Mouse (Mus musculus) adrenal gland, adult (tissue): ENCODE data around the gene Cpt1a.

Source experiments
- DNase-seq, 2 experiments: peaks; one replicate each; pipeline ENCODE4 v3.0.0; 2022 to 2023; ENCODE audit warnings: low spot score in 1 of 2; ENCODE audit not compliant: inconsistent age in 2 of 2

Gene Cpt1a

DNA sequence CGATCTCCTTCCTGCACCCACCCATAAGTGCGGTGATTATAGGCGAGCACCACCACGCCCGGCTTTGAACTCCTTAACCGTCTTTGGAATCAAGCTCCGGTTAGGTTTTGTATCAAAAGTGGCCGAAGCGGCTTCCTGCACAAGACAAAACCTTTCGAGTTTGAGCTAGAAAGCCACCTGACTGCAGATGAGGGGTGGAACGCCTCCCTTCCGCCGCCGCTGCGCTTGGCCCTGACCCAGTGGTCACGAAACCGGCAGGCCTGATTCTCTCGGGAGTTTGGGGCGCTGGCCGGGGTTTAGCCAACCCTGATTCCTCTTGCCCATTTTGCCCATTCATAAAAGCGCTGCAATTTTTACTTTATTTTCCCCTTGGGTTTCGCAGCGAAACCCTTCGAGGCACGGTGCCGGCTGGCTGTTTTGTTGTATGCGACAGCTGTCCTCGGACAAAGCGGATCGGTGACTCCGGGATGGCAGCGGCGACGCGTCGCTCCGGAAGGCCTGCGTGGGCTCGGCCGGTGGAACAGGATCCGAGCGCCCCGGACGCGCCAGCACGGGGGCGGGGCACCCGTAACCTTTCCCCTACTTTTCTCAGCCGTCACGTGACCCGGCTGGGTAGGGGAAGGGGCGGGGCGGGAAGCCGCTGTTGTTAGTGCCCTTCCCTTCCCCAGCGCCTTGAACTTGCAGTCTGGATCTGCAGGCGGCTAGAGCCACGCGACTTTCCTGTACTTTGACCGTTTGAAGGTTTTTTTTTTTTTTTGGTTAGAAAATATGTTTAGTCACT is 3.0 kb downstream of the Cpt1a start:
- DNase-seq: peak; percentile 95 to 98

DNA sequence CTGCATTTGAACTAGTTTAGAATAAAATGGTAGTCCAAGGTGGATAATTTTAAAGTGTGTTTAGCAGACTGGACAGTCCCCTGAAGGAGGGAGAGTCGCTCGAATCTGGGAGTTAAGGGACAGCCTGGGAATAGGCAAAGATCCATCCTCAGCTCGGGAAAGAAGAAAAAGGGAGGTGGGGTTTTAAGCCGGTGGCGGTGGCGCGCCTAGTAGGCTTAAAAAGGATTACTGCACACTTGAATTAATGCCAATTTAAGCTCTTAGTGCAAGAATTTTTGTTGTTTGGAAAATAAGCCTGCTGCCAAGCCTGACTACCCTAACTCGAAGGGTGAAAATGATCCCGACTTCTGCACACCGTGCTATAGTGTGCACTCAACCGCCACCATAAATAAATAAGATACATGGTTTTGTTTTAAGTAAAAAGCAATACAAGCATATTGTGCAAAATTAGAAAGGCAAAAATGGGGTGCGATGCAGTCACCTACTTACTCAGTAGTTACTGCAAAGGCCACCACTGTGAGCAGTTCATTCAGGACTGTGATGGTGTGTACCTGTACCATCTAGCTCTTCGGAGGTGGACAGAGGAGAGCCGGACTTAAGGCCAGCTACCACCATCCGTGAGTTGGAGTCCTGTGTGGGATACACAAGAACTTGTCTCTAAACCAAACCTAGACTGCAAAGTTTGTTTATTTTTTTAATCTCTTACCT is 3.8 kb downstream of the Cpt1a start:
- DNase-seq: peak in 1 of 2 experiments; percentile 42

GRCm38 (mm10) chr19:3326479-3327047 is 4.4 kb downstream of the Cpt1a start:
- peak; percentile 47 to 77 for DNase-seq

GRCm38 (mm10) chr19:3333247-3333646 is 11.1 kb downstream of the Cpt1a start:
- peak; percentile 68 to 93 for DNase-seq

DNA sequence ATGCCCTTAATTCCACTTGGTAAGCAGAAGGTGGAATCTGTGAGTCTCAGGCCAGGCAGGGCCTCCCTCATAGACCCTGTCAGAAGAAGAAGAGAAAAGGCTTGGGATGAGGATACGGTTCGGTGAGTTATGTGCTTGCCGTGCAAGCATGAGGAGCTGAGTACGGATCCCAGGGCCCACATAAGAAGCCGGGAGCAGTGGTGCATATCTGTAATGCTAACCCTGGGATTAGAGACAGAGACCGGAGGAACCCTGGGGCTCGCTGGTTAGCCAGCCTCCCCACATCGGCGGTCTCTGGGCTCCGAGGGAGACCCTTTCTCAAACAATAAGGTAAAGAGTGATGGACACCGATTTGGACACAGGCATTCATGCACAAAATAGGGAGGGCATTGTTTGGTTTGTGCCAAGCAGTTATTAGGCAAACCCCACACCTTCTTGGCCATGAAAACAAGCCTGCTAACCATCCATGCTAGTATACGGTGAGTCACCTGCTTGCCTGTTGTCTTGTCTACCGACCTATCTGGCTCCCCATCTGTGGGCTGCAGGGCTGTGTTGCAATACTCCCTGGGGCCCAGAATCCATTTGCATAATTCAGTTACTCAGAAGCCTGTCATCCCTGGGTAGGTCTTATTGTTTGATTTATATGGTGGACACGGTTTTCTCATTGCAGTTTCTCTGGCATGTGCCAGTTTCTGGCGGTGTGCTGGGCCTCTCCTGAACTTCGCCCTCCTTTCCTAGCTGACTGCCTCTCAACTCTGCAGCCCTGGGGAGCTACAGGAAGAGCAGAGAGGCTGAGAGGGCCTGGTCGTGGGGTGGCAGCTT is 11.8 kb downstream of the Cpt1a start:
- peak; percentile 82 to 91 for DNase-seq

DNA sequence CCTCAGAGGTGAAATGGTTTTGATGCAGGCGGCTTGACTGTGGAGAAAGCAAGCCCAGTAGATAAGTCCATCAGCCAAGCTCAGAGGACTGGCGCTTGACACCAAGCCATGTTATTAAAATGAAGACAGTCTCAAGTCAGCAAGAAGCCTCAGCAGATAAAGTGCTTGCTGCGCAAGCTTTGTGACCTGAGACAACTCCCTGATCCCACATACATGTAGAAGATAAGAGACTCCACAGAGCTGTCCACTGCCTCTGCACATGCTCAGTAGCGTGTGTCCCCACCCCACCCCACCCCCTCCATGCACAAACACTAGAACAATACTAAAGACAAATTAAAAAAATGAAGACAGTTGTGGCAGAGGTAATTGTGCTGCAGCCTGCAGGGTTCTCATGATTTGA is 12.4 kb downstream of the Cpt1a start:
- DNase-seq: no peak

DNA sequence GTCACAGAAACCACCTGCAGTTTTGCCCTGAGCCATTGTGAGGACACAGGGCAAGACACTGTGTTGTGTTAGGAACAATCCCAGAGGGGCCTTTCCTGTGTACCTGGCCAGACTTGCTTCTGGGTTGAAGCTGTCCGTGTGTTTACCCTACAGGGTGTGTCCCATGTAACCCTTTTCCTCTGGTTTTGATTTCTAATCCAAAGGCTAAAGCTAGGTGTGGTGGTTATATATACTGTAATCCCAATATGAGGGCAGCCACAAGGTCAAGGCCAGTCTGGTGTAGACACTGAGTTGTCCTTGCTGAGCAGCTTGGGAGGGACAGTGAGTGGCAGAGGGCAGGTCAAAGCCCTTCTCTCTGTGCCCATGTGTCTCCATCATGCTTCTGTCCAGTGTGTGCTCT is 13.8 kb downstream of the Cpt1a start:
- DNase-seq: peak in 1 of 2 experiments; percentile 68

DNA sequence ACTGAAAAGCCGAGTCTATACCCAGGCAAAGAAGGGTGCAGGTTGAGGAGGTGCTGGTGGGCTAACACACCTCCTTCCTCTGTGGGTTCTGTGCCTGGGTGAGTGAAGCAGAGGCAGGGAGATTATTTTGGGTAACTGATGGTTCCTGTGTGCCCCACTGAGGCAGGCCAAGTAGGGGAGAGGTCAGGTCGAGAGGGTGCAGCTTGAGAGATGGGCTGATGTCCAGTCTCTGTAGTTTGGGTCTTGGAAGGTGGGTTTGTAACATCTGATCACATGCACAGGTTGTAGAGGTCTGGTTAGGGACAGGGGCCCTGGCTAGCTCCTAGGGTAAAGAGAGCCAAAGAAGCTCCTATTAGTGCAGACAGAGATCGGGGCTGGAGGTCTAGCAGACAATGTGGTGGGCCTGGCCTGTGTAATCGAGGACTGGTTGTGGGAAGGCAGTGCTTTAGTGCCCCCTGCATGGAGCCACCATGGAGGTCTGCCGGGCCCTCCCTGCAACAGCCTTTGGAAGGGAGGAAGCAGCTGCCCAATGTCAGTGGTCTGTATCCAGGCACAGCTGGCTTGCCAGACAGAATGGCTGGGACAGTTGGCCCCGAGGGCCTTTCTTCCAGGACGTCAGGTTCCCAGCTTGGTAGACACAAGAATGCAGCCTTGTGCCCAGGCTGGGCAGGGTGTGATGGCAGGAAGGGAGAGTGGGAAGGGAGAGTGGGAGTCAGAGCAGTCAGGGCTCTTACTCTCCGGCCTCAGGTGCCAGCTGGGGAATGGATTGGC is 14.5 kb downstream of the Cpt1a start:
- peak in 1 of 2 experiments; percentile 37 for DNase-seq

DNA sequence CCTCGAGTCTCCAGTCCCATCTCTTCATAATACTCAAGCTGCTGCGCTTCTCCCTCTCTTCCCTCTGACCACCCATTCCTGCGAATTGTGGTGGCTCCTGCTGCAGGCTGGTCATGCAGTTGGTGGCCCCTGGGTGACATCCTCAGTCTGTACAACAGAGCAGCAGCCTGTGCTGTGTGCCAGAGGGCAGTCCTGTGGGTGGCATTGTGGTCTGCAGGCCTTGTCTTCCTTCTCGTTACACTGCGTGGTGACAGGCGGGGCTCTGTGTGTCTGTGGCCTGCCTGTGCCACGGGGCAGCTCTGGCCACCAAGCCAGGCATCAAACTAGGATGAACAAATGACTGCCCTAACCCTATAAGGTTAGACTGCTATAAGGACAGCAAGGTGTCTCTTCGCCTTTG is 17.1 kb downstream of the Cpt1a start:
- peak in 1 of 2 experiments; percentile 38 for DNase-seq

DNA sequence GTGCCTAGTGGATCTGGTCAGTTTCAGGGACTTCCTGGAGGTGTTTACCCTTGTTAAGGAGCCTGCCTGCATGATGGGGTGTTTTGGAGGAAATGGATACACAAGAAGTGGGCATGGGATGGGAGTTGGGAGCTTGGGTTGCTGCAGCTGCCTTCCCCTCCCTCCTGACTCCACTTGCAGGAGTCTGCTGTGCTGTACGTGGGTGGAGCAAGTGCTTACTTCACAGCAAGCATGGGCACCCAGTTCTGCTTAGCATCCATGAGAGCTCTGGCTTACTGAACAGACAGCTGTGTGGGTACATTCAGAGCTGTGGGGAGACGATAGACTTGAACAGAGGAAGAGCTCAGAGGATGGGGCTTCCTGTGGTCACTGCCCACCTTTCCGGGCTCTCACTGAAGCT is 18.9 kb downstream of the Cpt1a start:
- peak in 1 of 2 experiments; percentile 32 for DNase-seq

DNA sequence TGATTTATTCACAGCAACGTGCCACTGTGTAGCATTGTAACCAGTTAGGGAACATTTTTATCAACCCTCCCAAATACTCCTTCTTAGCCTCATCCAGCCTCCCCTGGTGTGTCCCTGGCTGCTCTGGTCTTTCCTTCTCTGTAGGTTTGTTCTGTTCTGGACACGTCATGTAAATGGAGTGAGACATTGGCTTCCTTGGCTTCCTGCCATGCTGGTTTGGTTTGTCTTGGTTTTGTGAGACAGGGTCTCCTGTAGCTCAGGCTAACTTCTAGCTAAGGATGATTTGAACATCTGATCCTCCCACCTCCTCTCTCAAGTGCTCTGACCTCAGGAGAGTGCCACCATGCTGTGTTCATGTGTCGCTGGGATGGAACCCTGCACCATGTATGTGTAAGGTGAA is 21.8 kb downstream of the Cpt1a start:
- DNase-seq: no peak

GRCm38 (mm10) chr19:3344636-3345544 is 22.8 kb downstream of the Cpt1a start:
- DNase-seq: no peak

DNA sequence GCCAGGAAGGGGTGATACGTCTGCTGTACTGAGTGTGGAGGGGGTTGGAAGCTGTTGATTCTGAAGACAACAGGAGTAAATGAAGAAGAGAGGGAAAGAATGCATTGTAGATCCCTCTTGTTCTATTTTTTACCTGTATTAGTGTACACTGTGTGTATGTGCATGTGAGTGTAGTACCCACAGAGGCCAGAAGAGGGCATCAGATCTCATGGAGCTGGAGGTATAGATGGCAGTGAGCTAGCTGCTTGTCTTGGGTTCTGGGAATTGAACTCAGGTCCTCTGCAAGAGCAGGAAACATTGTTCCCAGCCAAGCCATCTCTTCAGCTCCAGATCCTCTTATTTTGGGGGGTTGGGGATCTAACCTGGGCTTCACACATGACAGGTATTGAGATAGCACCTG is 25.6 kb downstream of the Cpt1a start:
- DNase-seq: no peak

DNA sequence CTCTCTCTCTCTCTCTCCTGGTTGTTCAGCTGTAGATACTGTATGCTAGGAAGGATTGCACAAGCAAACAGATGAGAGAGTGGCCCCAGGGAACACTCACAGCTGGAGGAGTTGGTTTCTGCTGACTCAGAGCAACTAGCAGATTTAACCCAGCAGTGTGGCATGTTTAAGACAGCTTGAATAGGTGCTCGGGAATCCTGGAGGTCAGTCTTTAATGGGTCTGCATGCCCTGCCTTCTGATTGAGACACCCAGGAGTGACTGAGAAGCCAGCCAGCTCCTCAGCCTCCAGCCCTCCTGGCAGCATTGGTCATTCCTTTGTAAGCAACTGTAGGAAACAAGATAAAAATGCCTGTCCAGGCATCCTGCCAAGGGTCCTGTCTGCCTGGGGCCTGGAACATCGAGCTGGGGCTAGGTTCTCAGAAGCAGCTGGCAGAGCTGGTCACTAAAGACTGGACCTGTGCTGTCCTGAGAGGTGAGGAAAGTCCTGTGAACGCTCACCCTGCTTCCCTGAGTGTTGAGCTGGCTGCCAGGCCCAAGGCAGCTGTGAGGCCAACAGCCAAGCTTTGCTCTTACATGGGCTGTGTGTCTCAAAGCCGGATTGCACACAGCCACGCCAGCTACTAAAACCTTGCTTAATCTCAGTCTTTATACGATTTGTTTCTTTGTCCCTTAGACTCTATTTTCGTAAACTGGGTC is 31.4 kb downstream of the Cpt1a start:
- DNase-seq: peak; percentile 83 to 93

DNA sequence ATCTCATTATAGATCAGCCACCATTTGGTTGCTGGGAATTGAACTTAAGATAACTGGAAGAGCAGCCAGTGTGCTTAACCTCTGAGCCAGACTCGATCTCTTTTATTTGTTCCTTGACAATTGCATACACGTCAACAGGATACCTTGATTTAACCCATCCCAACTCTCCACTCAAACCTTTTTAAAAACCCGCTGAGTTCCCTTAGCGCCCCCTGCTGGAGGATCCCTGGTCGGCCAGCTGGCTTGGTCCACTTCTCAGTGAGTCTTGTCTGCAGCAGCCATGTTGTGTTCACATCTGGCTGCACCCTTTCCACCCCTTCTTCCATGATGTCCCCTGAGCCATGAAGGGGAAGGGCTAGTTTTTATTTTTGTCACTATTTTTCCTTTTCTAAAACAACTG is 33.0 kb downstream of the Cpt1a start:
- peak in 1 of 2 experiments; percentile 70 for DNase-seq

- DNase-seq: no peak
These were observed 34.4 kb downstream of the Cpt1a start for GRCm38 (mm10) chr19:3356516-3356915.

DNA sequence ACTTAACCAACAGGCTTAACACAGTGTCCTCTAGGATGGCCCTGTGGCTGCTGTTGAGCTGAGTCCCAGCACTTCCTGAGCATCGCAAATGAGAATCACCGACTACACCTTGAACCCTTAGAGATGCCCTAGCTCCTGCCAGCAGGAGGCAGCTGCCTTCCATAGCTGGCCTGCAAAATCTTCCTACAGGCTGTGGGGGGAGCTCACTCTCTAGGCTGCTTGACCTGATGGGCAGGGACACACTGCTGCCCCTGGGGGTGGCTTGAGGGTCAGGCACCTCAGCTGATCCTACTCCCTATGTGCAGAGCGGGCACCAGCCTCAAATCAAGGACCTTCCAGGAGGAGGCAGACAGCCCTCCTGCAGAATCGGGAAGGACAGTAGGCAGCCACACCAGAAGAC is 35.5 kb downstream of the Cpt1a start:
- DNase-seq: no peak

DNA sequence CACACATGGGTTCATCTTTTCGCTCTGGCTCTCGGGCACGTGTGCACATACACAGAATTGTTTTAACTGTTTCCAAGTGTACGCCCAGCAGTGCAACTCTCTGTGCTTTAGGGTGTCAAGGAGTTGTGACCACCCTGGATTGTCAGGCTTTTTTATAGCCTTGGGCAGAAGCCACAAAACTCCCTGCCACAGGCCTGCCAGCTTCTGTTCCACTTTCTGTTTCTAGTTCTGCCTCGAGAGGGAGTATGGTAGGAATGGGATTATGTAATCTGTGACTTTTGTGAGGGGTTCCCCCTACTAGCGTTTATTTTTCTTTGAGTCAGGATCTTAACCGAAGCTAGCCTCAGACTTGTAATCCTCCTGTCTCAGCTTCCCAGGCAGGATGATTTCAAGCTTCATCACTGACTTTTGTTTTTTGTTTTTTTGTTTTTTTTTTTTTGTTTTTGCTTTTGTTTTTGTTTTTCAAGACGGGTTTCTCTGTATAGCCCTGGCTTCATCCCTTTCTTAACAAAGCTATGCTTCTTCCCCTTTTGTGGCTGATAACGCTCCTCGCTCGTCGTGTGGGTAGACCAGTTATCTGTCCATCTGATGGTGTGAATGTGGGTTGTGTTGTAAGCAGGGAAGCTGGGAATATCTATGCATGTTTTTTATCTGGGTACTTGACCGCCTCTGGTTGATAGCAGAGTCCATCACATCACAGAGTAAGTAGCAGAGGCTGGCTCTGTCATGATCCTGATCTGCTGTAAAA is 37.9 kb downstream of the Cpt1a start:
- DNase-seq: no peak
